Mouse (Mus musculus) CH12.LX (cell line): Measurements from ENCODE around the gene Card19. TPM values are rescaled to one million over a fixed set of nuclear protein-coding genes. Genes with fewer than 3 reads are reported as not detected.

Experiments
- DNase-seq: peaks from one replicate; pipeline ENCODE4 v3.0.0-alpha.2; 2013; ENCODE audit errors: extremely low read depth
- H3K27ac ChIP-seq: 2 replicates; pipeline ENCODE4 v1.5.1; 2012; ENCODE audit warnings: low read depth, mild to moderate bottlenecking, control low read depth, moderate library complexity; ENCODE audit not compliant: insufficient read depth
- H3K27me3 ChIP-seq: replicated peaks from 2 replicates; pipeline ENCODE3; 2012; ENCODE audit warnings: inconsistent platforms
- H3K36me3 ChIP-seq, 2 experiments: replicated peaks in 1 of 2; 2 replicates each; pipeline versions ENCODE3 to v1.6.1; 2012; ENCODE audit warnings: inconsistent platforms in 1 of 2, low read length in 1 of 2, mild to moderate bottlenecking in 1 of 2, mixed read lengths in 1 of 2, moderate library complexity in 1 of 2; ENCODE audit not compliant: control insufficient read depth in 1 of 2, insufficient read depth in 1 of 2
- H3K4me1 ChIP-seq, 2 experiments: 2 replicates each; pipeline ENCODE4 v1.6.1; 2012; ENCODE audit warnings: inconsistent platforms in 1 of 2, moderate library complexity in 1 of 2; ENCODE audit not compliant: insufficient read depth in 2 of 2, control insufficient read depth in 1 of 2
- H3K4me2 ChIP-seq: 2 replicates; pipeline ENCODE4 v1.6.1; 2012; ENCODE audit warnings: low read depth, mild to moderate bottlenecking, control low read depth; ENCODE audit not compliant: poor library complexity, insufficient read depth, severe bottlenecking
- H3K4me3 ChIP-seq, 3 experiments: fragments of 150-350 bp in 1 of 3; sonication (generic) in 1 of 3; replicated peaks in 1 of 3; 2 replicates each; pipeline versions ENCODE3 to v1.5.1; 2011 to 2012; ENCODE audit warnings: low read depth in 2 of 3, low read length in 2 of 3, mild to moderate bottlenecking in 2 of 3, moderate library complexity in 2 of 3, control low read depth in 1 of 3, improper control_type of control experiment in 1 of 3, inconsistent platforms in 1 of 3, mixed read lengths in 1 of 3; ENCODE audit not compliant: poor library complexity in 1 of 3
- H3K79me2 ChIP-seq: replicated peaks from 2 replicates; pipeline ENCODE4 v1.6.1; 2012; ENCODE audit warnings: mild to moderate bottlenecking, moderate library complexity; ENCODE audit not compliant: control insufficient read depth, poor library complexity, insufficient read depth, severe bottlenecking; ENCODE audit errors: extremely low read depth
- H3K9ac ChIP-seq: 2 replicates; pipeline ENCODE4 v1.6.1; 2012; ENCODE audit warnings: low read depth, mild to moderate bottlenecking, control low read depth, moderate library complexity; ENCODE audit not compliant: insufficient read depth
- H3K9me3 ChIP-seq: replicated peaks from 2 replicates; pipeline ENCODE3; 2012; ENCODE audit warnings: low read length, inconsistent platforms, mixed read lengths
- BHLHE40 ChIP-seq: IDR thresholded peaks from 2 replicates; pipeline ENCODE4 v1.6.1; 2011; ENCODE audit warnings: mild to moderate bottlenecking, low read depth, low read length, improper control_type of control experiment
- ELF1 ChIP-seq: IDR thresholded peaks from 2 replicates; pipeline ENCODE4 v1.6.1; 2014; ENCODE audit warnings: low read depth, mild to moderate bottlenecking, inconsistent platforms, low read length, improper control_type of control experiment
- EP300 ChIP-seq: IDR thresholded peaks from 2 replicates; pipeline ENCODE4 v1.6.1; 2011; ENCODE audit warnings: low read length, improper control_type of control experiment
- GABPA ChIP-seq: IDR thresholded peaks from 2 replicates; pipeline ENCODE4 v1.6.1; 2012; ENCODE audit warnings: low read depth, low read length, improper control_type of control experiment, inconsistent platforms; ENCODE audit not compliant: insufficient replicate concordance
- HCFC1 ChIP-seq: IDR thresholded peaks from 2 replicates; pipeline ENCODE4 v1.6.1; 2012; ENCODE audit warnings: low read depth, mild to moderate bottlenecking, inconsistent platforms, low read length, improper control_type of control experiment
- IRF4 ChIP-seq: IDR thresholded peaks from 2 replicates; pipeline ENCODE4 v1.6.1; 2014; ENCODE audit warnings: low read depth, mild to moderate bottlenecking, inconsistent platforms, low read length, improper control_type of control experiment
- JUN ChIP-seq: IDR thresholded peaks from 2 replicates; pipeline ENCODE4 v1.6.1; 2011; ENCODE audit warnings: low read depth, mild to moderate bottlenecking, low read length, improper control_type of control experiment, moderate library complexity; ENCODE audit not compliant: insufficient read depth
- JUND ChIP-seq: conservative IDR thresholded peaks from 2 replicates; pipeline ENCODE4 v1.6.1; 2011; ENCODE audit warnings: low read depth, low read length, improper control_type of control experiment
- MAX ChIP-seq: IDR thresholded peaks from 2 replicates; pipeline ENCODE4 v1.6.1; 2011; ENCODE audit warnings: low read length, improper control_type of control experiment
- MAZ ChIP-seq: IDR thresholded peaks from 2 replicates; pipeline ENCODE4 v1.6.1; 2012; ENCODE audit warnings: low read depth, mild to moderate bottlenecking, inconsistent platforms, low read length, improper control_type of control experiment, moderate library complexity
- MEF2A ChIP-seq: IDR thresholded peaks from 2 replicates; pipeline ENCODE4 v1.6.1; 2014; ENCODE audit warnings: low read depth, mild to moderate bottlenecking, inconsistent platforms, low read length, improper control_type of control experiment, borderline replicate concordance
- MXI1 ChIP-seq: IDR thresholded peaks from 2 replicates; pipeline ENCODE4 v1.6.1; 2011; ENCODE audit warnings: mild to moderate bottlenecking, low read depth, low read length, improper control_type of control experiment
- MYC ChIP-seq: IDR thresholded peaks from 2 replicates; pipeline ENCODE4 v1.6.1; 2011; ENCODE audit warnings: low read depth, mild to moderate bottlenecking, improper control_type of control experiment, low read length
- NELFE ChIP-seq: IDR thresholded peaks from 2 replicates; pipeline ENCODE4 v1.6.1; 2011; ENCODE audit warnings: low read depth, low read length, improper control_type of control experiment
- NRF1 ChIP-seq: IDR thresholded peaks from 2 replicates; pipeline ENCODE4 v1.6.1; 2014; ENCODE audit warnings: low read depth, mild to moderate bottlenecking, inconsistent platforms, low read length, improper control_type of control experiment, moderate library complexity
- POLR2AphosphoS2 ChIP-seq: IDR thresholded peaks from 2 replicates; pipeline ENCODE4 v1.6.1; 2011; ENCODE audit warnings: low read depth, low read length, improper control_type of control experiment
- RAD21 ChIP-seq: IDR thresholded peaks from 2 replicates; pipeline ENCODE4 v1.6.1; 2011; ENCODE audit warnings: low read depth, mild to moderate bottlenecking, low read length, improper control_type of control experiment, moderate library complexity
- SIN3A ChIP-seq: IDR thresholded peaks from 2 replicates; pipeline ENCODE4 v1.6.1; 2012; ENCODE audit warnings: low read length, improper control_type of control experiment, inconsistent platforms
- SMC3 ChIP-seq: IDR thresholded peaks from 2 replicates; pipeline ENCODE4 v1.6.1; 2011; ENCODE audit warnings: low read depth, low read length, improper control_type of control experiment
- TCF12 ChIP-seq: IDR thresholded peaks from 2 replicates; pipeline ENCODE4 v1.6.1; 2014; ENCODE audit warnings: low read depth, mild to moderate bottlenecking, inconsistent platforms, low read length, improper control_type of control experiment
- UBTF ChIP-seq: IDR thresholded peaks from 2 replicates; pipeline ENCODE4 v1.6.1; 2012; ENCODE audit warnings: low read depth, mild to moderate bottlenecking, inconsistent platforms, low read length, improper control_type of control experiment, moderate library complexity
- USF1 ChIP-seq: IDR thresholded peaks from 2 replicates; pipeline ENCODE4 v1.6.1; 2014; ENCODE audit warnings: low read depth, mild to moderate bottlenecking, inconsistent platforms, low read length, improper control_type of control experiment
- USF2 ChIP-seq: conservative IDR thresholded peaks from 2 replicates; pipeline ENCODE4 v1.6.1; 2011; ENCODE audit warnings: low read depth, low read length, improper control_type of control experiment
- ZC3H11A ChIP-seq: IDR thresholded peaks from 2 replicates; pipeline ENCODE4 v1.6.1; 2012; ENCODE audit warnings: low read depth, mild to moderate bottlenecking, inconsistent platforms, low read length, improper control_type of control experiment
- ZKSCAN1 ChIP-seq: IDR thresholded peaks from 2 replicates; pipeline ENCODE4 v1.6.1; 2012; ENCODE audit warnings: low read depth, inconsistent platforms, low read length, improper control_type of control experiment, borderline replicate concordance
- ZMIZ1 ChIP-seq: IDR thresholded peaks from 2 replicates; pipeline ENCODE4 v1.6.1; 2012; ENCODE audit warnings: low read depth, mild to moderate bottlenecking, inconsistent platforms, low read length, improper control_type of control experiment
- ZNF384 ChIP-seq: IDR thresholded peaks from 2 replicates; pipeline ENCODE4 v1.6.1; 2012; ENCODE audit warnings: low read depth, low read length, improper control_type of control experiment, inconsistent platforms
- dilution Hi-C: fragments of 300-500 bp; cut with MboI; formaldehyde crosslinking; loops from 2 replicates; pipeline ENCODE4 v1.14.3; 2020; ENCODE audit warnings: low sequenced_read_pairs; ENCODE audit not compliant: extremely low pct_unique_long_range_greater_than_20kb, extremely low pct_ligation_motif_present
- in situ Hi-C: fragments of 300-500 bp; cut with MboI; formaldehyde crosslinking; loops from 3 replicates; pipeline ENCODE4 v1.14.3; 2019; ENCODE audit warnings: low sequenced_read_pairs, low pct_ligation_motif_present, low pct_unique_long_range_greater_than_20kb, mixed read lengths
- polyA plus RNA-seq: library from polyadenylated mRNA; unstranded; fragments of >175 nt; gene quantifications from 2 replicates; pipeline ENCODE4 v1.2.1, GENCODE M21; 2012; ENCODE audit warnings: low read depth; ENCODE audit not compliant: insufficient read length
- total RNA-seq, 2 experiments: library from RNA; depleted of rRNA; stranded (reverse); fragments of 300-350 nt in 1 of 2; fragments of >200 nt in 1 of 2; gene quantifications; 2 replicates each; pipeline ENCODE4 v1.2.3; 2012 to 2014

Card19 gene
- total and polyA plus RNA-seq, 3 experiments: 3.9 to 9.3 (median 5.2) TPM

DNA sequence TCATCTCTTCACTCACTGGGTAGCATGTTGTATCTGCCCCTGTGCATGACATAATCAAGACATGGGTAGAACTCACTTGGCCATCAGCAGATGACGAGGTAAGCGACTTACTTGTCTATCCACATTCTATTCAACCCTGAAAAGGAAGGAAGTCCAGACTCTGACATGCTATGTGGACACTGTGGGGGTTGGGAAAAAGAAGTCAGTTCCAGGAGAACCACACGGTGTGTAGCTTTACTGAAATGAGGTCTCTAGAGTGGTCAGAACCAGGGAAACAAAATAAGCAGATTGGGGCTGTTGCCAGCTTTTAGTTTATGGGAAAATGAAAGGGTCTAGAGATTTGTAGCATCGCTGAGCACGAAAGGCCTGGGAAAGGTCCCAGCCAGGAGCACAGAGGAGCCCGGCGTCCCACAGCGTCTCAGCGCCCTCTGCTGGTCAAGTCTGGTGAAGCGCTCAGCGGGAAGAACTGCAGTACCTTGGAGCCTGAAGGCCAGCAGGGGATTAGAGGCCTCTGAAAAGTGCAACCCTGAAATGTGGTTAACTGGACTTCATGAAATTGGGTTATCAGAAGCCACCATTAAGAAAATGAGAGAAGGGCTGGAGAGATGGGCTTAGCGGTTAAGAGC, 42.8 kb downstream of the Card19 start (continued):
- no peak for TF ChIP-seq GABPA
- no peak for TF ChIP-seq MYC
- TF ChIP-seq MAX: no peak; the same call in 1 of the 2 replicates
- no peak for TF ChIP-seq POLR2AphosphoS2
- no peak for TF ChIP-seq ZMIZ1
- peak; percentile 40; the same call in 1 of the 2 replicates for TF ChIP-seq MEF2A
- no peak for TF ChIP-seq UBTF
- TF ChIP-seq RAD21: peak; percentile 76
- TF ChIP-seq SIN3A: no peak
- no peak for TF ChIP-seq HCFC1
- 0 out of 2 replicates have a peak, but pooled peaks have one; percentile 31 for TF ChIP-seq TCF12
- TF ChIP-seq BHLHE40: no peak; the same call in 1 of the 2 replicates
- TF ChIP-seq EP300: no peak
- TF ChIP-seq MXI1: no peak
- no peak for TF ChIP-seq JUND
- no peak for TF ChIP-seq MAZ
- TF ChIP-seq ZNF384: no peak
- TF ChIP-seq, all 38 proteins: peak for 8

DNA sequence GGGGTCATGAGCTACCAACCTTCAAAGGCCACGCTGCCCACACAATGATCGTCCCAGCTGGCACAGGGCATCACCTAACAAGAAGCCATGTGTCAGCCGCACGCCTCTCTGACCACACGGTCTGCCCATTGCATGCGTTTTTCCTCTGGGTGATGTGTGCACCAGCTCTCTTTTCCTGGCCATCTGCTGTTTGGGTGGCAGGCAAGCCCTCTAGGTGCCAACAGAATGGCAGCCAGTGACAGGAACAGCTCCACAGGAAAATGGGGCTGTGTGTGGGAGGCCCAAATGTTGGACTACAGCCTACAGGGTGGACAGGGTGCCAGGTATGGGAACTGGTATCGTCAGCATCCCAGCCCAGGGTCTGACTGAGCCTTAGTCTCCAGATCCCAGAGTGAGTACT, 43.5 kb downstream of the Card19 start:
- H3K4me3 ChIP-seq: no peak overlapping the region
- in situ Hi-C loops: loop anchor here (10.0 kb wide), 1 partner anchor 118 kb away; no protein-coding TSS in a partner anchor

DNA sequence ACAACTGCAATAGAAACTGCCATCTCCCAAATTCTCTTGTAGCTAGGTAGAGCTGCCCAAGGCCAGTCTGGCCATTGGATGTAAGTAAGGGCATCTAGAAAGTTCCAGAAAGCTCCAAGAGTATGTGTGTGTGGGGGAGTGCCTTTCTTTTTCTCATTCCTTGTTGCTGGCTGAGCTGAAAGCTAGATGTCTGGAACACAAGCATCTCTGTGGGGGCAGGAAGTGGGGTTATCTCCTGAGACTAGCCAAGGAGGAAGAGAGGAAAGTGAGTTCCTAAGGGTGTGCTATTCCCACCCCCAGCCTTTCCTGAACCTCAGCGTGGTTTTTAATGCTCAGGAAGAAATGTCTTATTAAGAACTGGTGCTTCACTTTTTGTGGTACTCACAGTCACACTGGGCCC, 44.1 kb downstream of the Card19 start:
- no peak for TF ChIP-seq ZC3H11A
- no peak for TF ChIP-seq ZKSCAN1
- TF ChIP-seq SMC3: no peak
- TF ChIP-seq USF1: no peak
- TF ChIP-seq MAX: no peak
- TF ChIP-seq USF2: no peak
- TF ChIP-seq EP300: no peak
- TF ChIP-seq GABPA: no peak
- TF ChIP-seq JUN: no peak
- TF ChIP-seq ELF1: no peak
- no peak for TF ChIP-seq HCFC1
- no peak for TF ChIP-seq IRF4
- no peak for TF ChIP-seq NRF1
- no peak for TF ChIP-seq NELFE
- no peak for DNase-seq
- H3K4me3 ChIP-seq: no peak overlapping the region
- no peaks in the 10 kb centered on the region for H3K9me3 ChIP-seq
- in situ Hi-C loops: loop anchor here (10.0 kb wide), 1 partner anchor 117 kb away; no protein-coding TSS in a partner anchor
- H3K36me3 ChIP-seq: no peaks in the 10 kb centered on the region
- H3K4me1 ChIP-seq: 0 out of 4 replicates have a peak, but pooled peaks cover 3 to 9% of the 10 kb centered on the region in 2 experiments
- H3K27ac ChIP-seq: no peak overlapping the region
- no peak overlapping the region for H3K9ac ChIP-seq
- no peaks in the 10 kb centered on the region for H3K79me2 ChIP-seq
- H3K4me2 ChIP-seq: no peak overlapping the region
- dilution Hi-C loops: no loop called here
- no peaks in the 10 kb centered on the region for H3K27me3 ChIP-seq

More for the DNA sequence above, 43.5 kb downstream of the Card19 start:
- Histone ChIP-seq H3K27ac (no peak overlapping the region), H3K79me2 (no peaks in the 10 kb centered on the region), H3K27me3 (no peaks in the 10 kb centered on the region), H3K4me2 (no peak overlapping the region), H3K36me3 (no peaks in the 10 kb centered on the region), H3K9ac (no peak overlapping the region), H3K4me1 (0 out of 4 replicates have a peak, but pooled peaks cover 3 to 9% of the 10 kb centered on the region in 2 experiments), H3K9me3 (no peaks in the 10 kb centered on the region)
- no peak for DNase-seq
- dilution Hi-C loops: no loop called here
- no peak for TF ChIP-seq MYC
- no peak for TF ChIP-seq POLR2AphosphoS2
